Mouse (Mus musculus): ENCODE data around the gene Ptpre. TPM values are rescaled to one million over a fixed set of nuclear protein-coding genes. Genes with fewer than 3 reads are reported as not detected.

Gene Ptpre
- total and polyA plus RNA-seq, 3 experiments: 2.3 to 6.9 (median 3.7) TPM

- in situ Hi-C loops (cut with MboI; ENCODE audit: low pct_ligation_motif_present, low pct_unique_long_range_greater_than_20kb, low sequenced_read_pairs): no loop called here
- no peak for TF ChIP-seq ELF1 (IDR thresholded peaks at IDR 0.05; ENCODE audit: low read depth, low read length)
- TF ChIP-seq RAD21 (IDR thresholded peaks at IDR 0.05; ENCODE audit: low read depth, low read length): no peak
- no peak for TF ChIP-seq ZMIZ1 (IDR thresholded peaks at IDR 0.05; ENCODE audit: low read depth, low read length)
- no peak for TF ChIP-seq GABPA (IDR thresholded peaks at IDR 0.05; ENCODE audit: insufficient replicate concordance, low read depth, low read length)
- TF ChIP-seq BHLHE40 (IDR thresholded peaks at IDR 0.05; ENCODE audit: low read depth, low read length): no peak
- no peak for TF ChIP-seq MXI1 (IDR thresholded peaks at IDR 0.05; ENCODE audit: low read depth, low read length)
- TF ChIP-seq SMC3 (IDR thresholded peaks at IDR 0.05; ENCODE audit: low read depth, low read length): no peak
- TF ChIP-seq PAX5 (IDR thresholded peaks at IDR 0.05; ENCODE audit: low read length): no peak
- no peak for TF ChIP-seq JUN (IDR thresholded peaks at IDR 0.05; ENCODE audit: insufficient read depth, low read depth, low read length)
- TF ChIP-seq MAFK (IDR thresholded peaks at IDR 0.05; ENCODE audit: insufficient replicate concordance, low read length): no peak
- no peak for TF ChIP-seq EP300 (IDR thresholded peaks at IDR 0.05; ENCODE audit: low read length)
- H3K9ac ChIP-seq (ENCODE audit: insufficient read depth, low read depth): no peak overlapping the region
- H3K4me2 ChIP-seq (ENCODE audit: insufficient read depth, low read depth, poor library complexity, severe bottlenecking): no peak overlapping the region
- H3K27me3 ChIP-seq (replicated peaks): no peaks in the 10 kb centered on the region
- H3K9me3 ChIP-seq (replicated peaks; ENCODE audit: low read length): no peaks in the 10 kb centered on the region
- H3K36me3 ChIP-seq (replicated peaks in 1 of 2; ENCODE audit: control insufficient read depth in 1 of 2, insufficient read depth in 1 of 2, low read length in 1 of 2): peaks cover 87 to 98% of the 10 kb centered on the region in 2 experiments
- H3K4me1 ChIP-seq (ENCODE audit: control insufficient read depth in 1 of 2, insufficient read depth in 2 of 2): peaks cover 0 to 2% of the 10 kb centered on the region in 2 experiments; a peak in 2 of 4 replicates
- no peak overlapping the region for H3K27ac ChIP-seq (ENCODE audit: insufficient read depth, low read depth)
- DNase-seq (ENCODE audit: extremely low read depth): no peak
- no peak overlapping the region for H3K4me3 ChIP-seq (replicated peaks in 1 of 3; ENCODE audit: low read depth in 2 of 3, low read length in 2 of 3, poor library complexity in 1 of 3)
- H3K79me2 ChIP-seq (replicated peaks; ENCODE audit: control insufficient read depth, extremely low read depth, insufficient read depth, poor library complexity, severe bottlenecking): peaks cover 58% of the 10 kb centered on the region
- dilution Hi-C loops (cut with MboI; ENCODE audit: extremely low pct_ligation_motif_present, extremely low pct_unique_long_range_greater_than_20kb, low sequenced_read_pairs): no loop called here
Measured at GRCm38 (mm10) chr7:135705083-135705482, 167.8 kb downstream of the Ptpre start.

- TF ChIP-seq TBP (conservative IDR thresholded peaks at IDR 0.05; ENCODE audit: low read depth, low read length) (no peak), EP300 (IDR thresholded peaks at IDR 0.05; ENCODE audit: low read length) (no peak), HCFC1 (IDR thresholded peaks at IDR 0.05; ENCODE audit: low read depth, low read length) (no peak), ZMIZ1 (IDR thresholded peaks at IDR 0.05; ENCODE audit: low read depth, low read length) (no peak), ZNF384 (IDR thresholded peaks at IDR 0.05; ENCODE audit: low read depth, low read length) (no peak), RCOR1 (conservative IDR thresholded peaks at IDR 0.05; ENCODE audit: low read depth, low read length) (no peak), MXI1 (IDR thresholded peaks at IDR 0.05; ENCODE audit: low read depth, low read length) (no peak), CTCF (conservative IDR thresholded peaks at IDR 0.05 in 1 of 2, IDR thresholded peaks at IDR 0.05 in 1 of 2; ENCODE audit: low read depth in 2 of 2, low read length in 2 of 2) (no peak), ETS1 (conservative IDR thresholded peaks at IDR 0.05; ENCODE audit: low read depth, low read length) (no peak), CHD1 (IDR thresholded peaks at IDR 0.05; ENCODE audit: low read depth, low read length) (no peak), MAX (IDR thresholded peaks at IDR 0.05; ENCODE audit: low read length) (no peak), TCF12 (IDR thresholded peaks at IDR 0.05; ENCODE audit: low read depth, low read length) (no peak), POLR2A (IDR thresholded peaks at IDR 0.05; ENCODE audit: low read depth, low read length) (no peak), POLR2AphosphoS2 (IDR thresholded peaks at IDR 0.05; ENCODE audit: low read depth, low read length) (no peak), USF1 (IDR thresholded peaks at IDR 0.05; ENCODE audit: low read depth, low read length) (no peak), SIN3A (IDR thresholded peaks at IDR 0.05; ENCODE audit: low read length) (no peak), RAD21 (IDR thresholded peaks at IDR 0.05; ENCODE audit: low read depth, low read length) (no peak), USF2 (conservative IDR thresholded peaks at IDR 0.05; ENCODE audit: low read depth, low read length) (no peak), CHD2 (IDR thresholded peaks at IDR 0.05; ENCODE audit: low read length) (no peak), NRF1 (IDR thresholded peaks at IDR 0.05; ENCODE audit: low read depth, low read length) (no peak)
- peaks cover 0 to 9% of the 10 kb centered on the region in 2 experiments; a peak in 3 of 4 replicates for H3K4me1 ChIP-seq (ENCODE audit: control insufficient read depth in 1 of 2, insufficient read depth in 2 of 2)
- dilution Hi-C loops (cut with MboI; ENCODE audit: extremely low pct_ligation_motif_present, extremely low pct_unique_long_range_greater_than_20kb, low sequenced_read_pairs) (no loop called here), in situ Hi-C loops (cut with MboI; ENCODE audit: low pct_ligation_motif_present, low pct_unique_long_range_greater_than_20kb, low sequenced_read_pairs) (no loop called here)
- H3K27ac ChIP-seq (ENCODE audit: insufficient read depth, low read depth): no peak overlapping the region
- DNase-seq (ENCODE audit: extremely low read depth): no peak
- H3K4me3 ChIP-seq (replicated peaks in 1 of 3; ENCODE audit: low read depth in 2 of 3, low read length in 2 of 3, poor library complexity in 1 of 3): no peak overlapping the region
- H3K27me3 ChIP-seq (replicated peaks): no peaks in the 10 kb centered on the region
- peaks cover 58% of the 10 kb centered on the region for H3K79me2 ChIP-seq (replicated peaks; ENCODE audit: control insufficient read depth, extremely low read depth, insufficient read depth, poor library complexity, severe bottlenecking)
- H3K9ac ChIP-seq (ENCODE audit: insufficient read depth, low read depth): no peak overlapping the region
- no peak overlapping the region for H3K4me2 ChIP-seq (ENCODE audit: insufficient read depth, low read depth, poor library complexity, severe bottlenecking)
- H3K36me3 ChIP-seq (replicated peaks in 1 of 2; ENCODE audit: control insufficient read depth in 1 of 2, insufficient read depth in 1 of 2, low read length in 1 of 2): peaks cover 87 to 98% of the 10 kb centered on the region in 2 experiments
- no peaks in the 10 kb centered on the region for H3K9me3 ChIP-seq (replicated peaks; ENCODE audit: low read length)
Measured at GRCm38 (mm10) chr7:135705753-135706152, 168.5 kb downstream of the Ptpre start.
